Mouse (Mus musculus) forebrain, embryonic 11.5 days (tissue): ENCODE data around the gene Ift20. TPM values are rescaled to one million over a fixed set of nuclear protein-coding genes. Genes with fewer than 3 reads are reported as not detected.

Source experiments
- ATAC-seq: fragments of 200-750 bp; cut with Nextera tagmentation; replicated peaks from 2 replicates; pipeline ENCODE4 v1.8.0; 2017; ENCODE audit warnings: moderate TSS enrichment; ENCODE audit not compliant: low FRiP score
- DNase-seq: peaks from one replicate; pipeline ENCODE4 v3.0.0-alpha.2; 2017; ENCODE audit warnings: low spot score
- H3K27ac ChIP-seq: fragments of 300-500 bp; sonication (generic); 2 replicates; pipeline ENCODE4 v1.5.1; 2014; ENCODE audit warnings: low read depth, low read length
- H3K27me3 ChIP-seq: fragments of 300-500 bp; sonication (generic); 2 replicates; pipeline ENCODE4 v1.6.1; 2014; ENCODE audit warnings: mild to moderate bottlenecking, low read length, mixed read lengths; ENCODE audit not compliant: control insufficient read depth, insufficient read depth
- H3K36me3 ChIP-seq: fragments of 300-500 bp; sonication (generic); 2 replicates; pipeline ENCODE4 v1.6.1; 2014; ENCODE audit warnings: mild to moderate bottlenecking, low read length, moderate library complexity, mixed read lengths; ENCODE audit not compliant: control insufficient read depth, insufficient read depth
- H3K4me1 ChIP-seq: fragments of 300-500 bp; sonication (generic); replicated peaks from 2 replicates; pipeline ENCODE4 v1.6.1; 2014; ENCODE audit warnings: low read length, mixed read lengths; ENCODE audit not compliant: control insufficient read depth, insufficient read depth
- H3K4me2 ChIP-seq: fragments of 300-500 bp; sonication (generic); 2 replicates; pipeline ENCODE4 v1.6.1; 2014; ENCODE audit warnings: low read depth, mild to moderate bottlenecking, low read length, moderate library complexity, mixed read lengths; ENCODE audit not compliant: severe bottlenecking
- H3K4me3 ChIP-seq: fragments of 300-500 bp; sonication (generic); 2 replicates; pipeline ENCODE4 v1.5.1; 2014; ENCODE audit warnings: low read depth, low read length
- H3K9ac ChIP-seq: fragments of 300-500 bp; sonication (generic); 2 replicates; pipeline ENCODE4 v1.6.1; 2014; ENCODE audit warnings: low read length
- H3K9me3 ChIP-seq: fragments of 300-500 bp; sonication (generic); 2 replicates; pipeline ENCODE4 v1.6.1; 2016; ENCODE audit warnings: low read length, mixed read lengths; ENCODE audit not compliant: control insufficient read depth
- WGBS: fragments of 180-500 bp; shearing (Covaris S2); extraction: QIAGEN DNeasy Blood & Tissue Kit; methylation state at CpG from one replicate; pipeline ENCODE4 v1.1.7; 2014; 5-methylcytosine and 5-hydroxymethylcytosine counted together
- polyA plus RNA-seq: library from polyadenylated mRNA; unstranded; fragments of >200 nt; fragmentation: Nextera tagmentation; extraction: Ambion mirVana; gene quantifications from 2 replicates; pipeline ENCODE4 v1.2.1, GENCODE M21; 2014

Ift20 gene
- polyA plus RNA-seq, 1 experiment from 2014 or later = 92.3 TPM

DNA sequence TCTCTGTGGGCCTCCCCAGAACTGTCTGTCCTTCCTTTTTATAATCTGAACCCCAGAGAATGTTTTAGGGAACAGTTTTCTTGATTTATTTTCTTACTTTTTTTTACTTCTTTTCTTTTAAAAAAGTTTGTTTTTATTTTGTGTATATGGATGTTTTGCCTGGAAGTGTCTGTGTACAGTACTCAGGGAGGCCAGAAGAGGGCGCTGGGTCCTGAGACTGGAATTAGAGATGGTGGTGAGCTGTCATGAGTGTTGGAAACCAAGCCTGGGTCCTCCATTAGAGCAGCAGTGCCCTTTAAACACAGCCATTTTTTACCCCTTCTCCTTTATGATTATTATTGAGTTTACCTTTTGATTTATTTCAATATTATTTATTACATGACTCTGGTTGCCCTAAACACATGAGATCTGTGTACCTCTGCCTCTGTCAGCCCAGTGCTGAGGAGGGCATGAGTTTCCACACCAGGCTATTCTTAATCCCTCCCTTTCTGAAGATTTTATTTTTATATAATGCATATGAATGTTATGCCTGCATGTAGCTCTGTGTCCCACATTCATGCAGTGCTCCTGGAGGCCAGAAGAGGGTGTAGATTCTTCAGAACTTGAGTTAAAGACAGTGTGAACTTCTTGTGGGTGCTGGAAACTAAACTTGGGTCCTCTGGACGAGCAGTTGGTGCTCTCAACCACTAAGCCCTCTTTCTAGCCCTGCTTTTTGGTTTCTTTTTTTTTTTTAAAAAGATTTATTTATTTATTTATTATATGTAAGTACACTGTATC, 20.4 kb upstream of the Ift20 start:
- H3K4me2 ChIP-seq = no peak overlapping the region
- peaks cover 4% of the 10 kb centered on the region; the same call in 1 of the 2 replicates for H3K4me1 ChIP-seq
- H3K9ac ChIP-seq = no peak overlapping the region
- H3K36me3 ChIP-seq = peaks cover 15% of the 10 kb centered on the region
- no peaks in the 10 kb centered on the region for H3K27me3 ChIP-seq
- no peak overlapping the region for H3K27ac ChIP-seq
- DNase-seq (no peak), ATAC-seq (no peak)
- no peaks in the 10 kb centered on the region for H3K9me3 ChIP-seq
- H3K4me3 ChIP-seq = no peak overlapping the region
- 68% methylated on average over 2 of the region's 2 CpGs for WGBS

GRCm38 (mm10) chr11:78518931-78519330, 17.2 kb upstream of the Ift20 start:
- no peaks in the 10 kb centered on the region for H3K4me1 ChIP-seq

DNA sequence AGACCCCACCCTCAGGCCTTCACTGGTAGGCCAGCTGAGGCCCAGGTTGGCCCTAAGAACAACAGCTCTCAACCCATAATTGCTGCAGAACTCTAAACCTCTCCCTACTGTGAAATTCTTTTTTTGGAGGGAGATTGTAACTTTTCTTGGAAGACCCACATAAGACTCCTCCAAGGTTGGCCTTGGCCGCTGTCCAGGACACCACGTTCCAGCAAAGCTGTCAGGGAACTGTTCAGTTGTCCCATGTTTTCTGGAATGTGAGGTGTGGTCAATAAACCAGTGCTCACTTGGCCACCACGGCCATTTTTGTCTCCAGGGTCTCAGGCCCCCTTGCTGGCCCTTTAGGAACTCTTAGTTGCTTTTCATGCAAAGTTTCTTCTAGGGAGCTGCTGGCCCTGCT, 14.3 kb upstream of the Ift20 start:
- no peak overlapping the region for H3K4me2 ChIP-seq
- H3K27ac ChIP-seq = no peak overlapping the region
- no peak overlapping the region for H3K9ac ChIP-seq
- H3K27me3 ChIP-seq = no peaks in the 10 kb centered on the region
- ATAC-seq (no peak), DNase-seq (no peak)
- no peak overlapping the region for H3K4me3 ChIP-seq
- no peaks in the 10 kb centered on the region for H3K9me3 ChIP-seq
- no peaks in the 10 kb centered on the region for H3K4me1 ChIP-seq
- 77% methylated on average over 3 of the region's 3 CpGs for WGBS
- H3K36me3 ChIP-seq = peaks cover 35% of the 10 kb centered on the region

More at GRCm38 (mm10) chr11:78518931-78519330, 17.2 kb upstream of the Ift20 start:
- H3K4me3 ChIP-seq = no peak overlapping the region
- no peaks in the 10 kb centered on the region for H3K9me3 ChIP-seq
- no peak overlapping the region for H3K27ac ChIP-seq
- 96% methylated on average over 10 of the region's 10 CpGs for WGBS
- H3K36me3 ChIP-seq = peaks cover 28% of the 10 kb centered on the region
- no peak overlapping the region for H3K9ac ChIP-seq
- H3K27me3 ChIP-seq = no peaks in the 10 kb centered on the region
- no peak for ATAC-seq
- DNase-seq = no peak
- H3K4me2 ChIP-seq = no peak overlapping the region

DNA sequence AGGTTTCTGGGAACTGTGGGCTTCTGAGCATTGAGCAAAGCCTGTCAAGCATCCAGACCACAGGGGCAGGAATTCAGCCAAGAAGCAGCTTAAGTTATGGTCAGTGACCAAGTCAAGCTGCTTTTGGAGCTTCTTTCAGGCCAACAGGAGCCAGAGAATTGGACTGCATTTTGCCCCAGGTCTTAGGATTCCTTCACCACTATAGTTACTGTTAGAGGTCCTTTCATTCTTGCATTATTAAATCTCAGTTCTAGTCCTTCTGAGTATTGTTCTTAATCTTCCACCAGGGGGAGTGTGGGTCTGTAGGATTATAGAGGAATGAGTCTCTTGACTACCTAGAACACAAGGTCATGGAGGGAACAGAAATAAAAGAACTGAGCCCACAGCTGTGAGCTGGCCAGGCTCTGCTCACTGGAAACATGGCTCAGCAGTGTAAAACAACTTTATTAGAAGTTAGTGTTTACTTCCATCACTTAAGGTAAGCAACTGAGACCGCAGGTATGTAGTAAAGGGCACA, 13.6 kb upstream of the Ift20 start:
- Histone ChIP-seq H3K27ac (no peak overlapping the region), H3K4me3 (no peak overlapping the region), H3K4me1 (no peaks in the 10 kb centered on the region), H3K27me3 (no peaks in the 10 kb centered on the region), H3K9ac (no peak overlapping the region), H3K9me3 (no peaks in the 10 kb centered on the region), H3K36me3 (peaks cover 39% of the 10 kb centered on the region), H3K4me2 (no peak overlapping the region)
- ATAC-seq (no peak), DNase-seq (no peak)
- WGBS = 100% methylated on average over 1 of the region's 1 CpGs

GRCm38 (mm10) chr11:78523241-78523955, 12.8 kb upstream of the Ift20 start:
- no peak overlapping the region for H3K27ac ChIP-seq
- no peaks in the 10 kb centered on the region for H3K27me3 ChIP-seq
- WGBS = 85% methylated on average over 9 of the region's 9 CpGs
- DNase-seq (no peak), ATAC-seq (no peak)
- no peak overlapping the region for H3K4me2 ChIP-seq
- H3K36me3 ChIP-seq = peaks cover 41% of the 10 kb centered on the region
- H3K9ac ChIP-seq = no peak overlapping the region
- H3K9me3 ChIP-seq = no peaks in the 10 kb centered on the region
- no peak overlapping the region for H3K4me3 ChIP-seq
- H3K4me1 ChIP-seq = no peaks in the 10 kb centered on the region

DNA sequence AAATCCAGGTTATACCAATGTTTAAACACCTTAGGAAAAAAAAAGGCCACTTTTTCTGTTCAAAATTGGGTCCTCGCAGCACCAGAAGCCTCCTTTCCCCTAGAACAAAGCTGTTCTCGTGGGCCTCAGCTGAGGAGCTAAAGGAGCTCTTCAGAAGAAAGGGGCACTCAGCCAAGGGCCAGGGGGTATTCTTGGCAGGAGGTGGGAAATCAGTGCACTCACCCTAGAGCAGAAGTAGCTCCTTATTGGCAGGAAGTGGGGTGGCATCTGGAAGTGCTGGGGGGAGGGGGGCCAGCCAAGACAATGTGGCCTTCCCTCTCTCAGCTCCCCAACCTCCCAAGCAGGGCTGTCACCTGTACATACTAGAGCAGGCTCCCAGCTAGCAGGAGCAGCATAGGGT, 11.3 kb upstream of the Ift20 start:
- 89% methylated on average over 2 of the region's 2 CpGs for WGBS
- Histone ChIP-seq H3K27me3 (no peaks in the 10 kb centered on the region), H3K9me3 (no peaks in the 10 kb centered on the region), H3K27ac (no peak overlapping the region), H3K9ac (no peak overlapping the region), H3K4me3 (no peak overlapping the region), H3K4me1 (no peaks in the 10 kb centered on the region), H3K4me2 (no peak overlapping the region), H3K36me3 (peaks cover 36% of the 10 kb centered on the region)
- DNase-seq = no peak
- ATAC-seq = no peak

- H3K4me3 ChIP-seq = no peak overlapping the region
- H3K9me3 ChIP-seq = no peaks in the 10 kb centered on the region
- no peak overlapping the region for H3K27ac ChIP-seq
- H3K4me2 ChIP-seq = no peak overlapping the region
- no peak overlapping the region for H3K9ac ChIP-seq
- H3K27me3 ChIP-seq = no peaks in the 10 kb centered on the region
- 83% methylated on average over 9 of the region's 9 CpGs for WGBS
- ATAC-seq (no peak), DNase-seq (no peak)
- H3K4me1 ChIP-seq = no peaks in the 10 kb centered on the region
- H3K36me3 ChIP-seq = peaks cover 23% of the 10 kb centered on the region
These were observed 7.4 kb upstream of the Ift20 start for GRCm38 (mm10) chr11:78528714-78529113.

GRCm38 (mm10) chr11:78530001-78530400, 6.2 kb upstream of the Ift20 start:
- no peak overlapping the region for H3K4me2 ChIP-seq
- 91% methylated on average over 12 of the region's 12 CpGs for WGBS
- DNase-seq (no peak), ATAC-seq (no peak)
- no peaks in the 10 kb centered on the region for H3K9me3 ChIP-seq
- no peak overlapping the region for H3K9ac ChIP-seq
- no peak overlapping the region for H3K4me3 ChIP-seq
- peaks cover 15% of the 10 kb centered on the region for H3K36me3 ChIP-seq
- no peak overlapping the region for H3K27ac ChIP-seq
- no peaks in the 10 kb centered on the region for H3K27me3 ChIP-seq
- no peaks in the 10 kb centered on the region for H3K4me1 ChIP-seq
